Mouse (Mus musculus): ENCODE measurements around the gene Lrrc71.
A peak's percentile ranks its signal among the peaks of the same experiment; 100 is the strongest.

The Lrrc71 gene

GRCm38 (mm10) chr3:87748431-87748830, at the start of gene Lrrc71:
Gene Lrrc71, minus strand, starts transcription at chr3:87748625.
- DNase-seq (ENCODE audit: low read depth, low spot score) = peak; percentile 64

GRCm38 (mm10) chr3:87796736-87797334, 48.4 kb upstream of the Lrrc71 start, which contains the start of gene Insrr:
Gene Insrr, plus strand, starts transcription at chr3:87796951.
- peak; percentile 54 for DNase-seq (ENCODE audit: low read depth, low spot score)

- DNase-seq (ENCODE audit: low read depth, low spot score) = peak; percentile 88
Measured at GRCm38 (mm10) chr3:87795336-87796277, 47.2 kb upstream of the Lrrc71 start.

GRCm38 (mm10) chr3:87794922-87795325, 46.5 kb upstream of the Lrrc71 start, which contains the start of gene Ntrk1:
Gene Ntrk1, minus strand, starts transcription at chr3:87795162.
- DNase-seq (ENCODE audit: low read depth, low spot score) = peak; percentile 61

GRCm38 (mm10) chr3:87789768-87790167, 41.3 kb upstream of the Lrrc71 start:
- no peak for DNase-seq (ENCODE audit: low read depth, low spot score)

GRCm38 (mm10) chr3:87789248-87789647, 40.8 kb upstream of the Lrrc71 start:
- DNase-seq (ENCODE audit: low read depth, low spot score) = peak; percentile 18

- DNase-seq (ENCODE audit: low read depth, low spot score) = no peak
Measured at GRCm38 (mm10) chr3:87785626-87786214, 37.3 kb upstream of the Lrrc71 start.

GRCm38 (mm10) chr3:87785156-87785555, 36.7 kb upstream of the Lrrc71 start:
- no peak for DNase-seq (ENCODE audit: low read depth, low spot score)

GRCm38 (mm10) chr3:87783282-87784023, 35.0 kb upstream of the Lrrc71 start:
- DNase-seq (ENCODE audit: low read depth, low spot score) = peak; percentile 38

GRCm38 (mm10) chr3:87779086-87779485, 30.7 kb upstream of the Lrrc71 start:
- no peak for DNase-seq (ENCODE audit: low read depth, low spot score)

- DNase-seq (ENCODE audit: low read depth, low spot score) = peak; percentile 23
Measured at GRCm38 (mm10) chr3:87778283-87778682, 29.9 kb upstream of the Lrrc71 start.

- DNase-seq (ENCODE audit: low read depth, low spot score) = no peak
Measured at GRCm38 (mm10) chr3:87771088-87771487, 22.7 kb upstream of the Lrrc71 start.

GRCm38 (mm10) chr3:87770280-87770679, 21.9 kb upstream of the Lrrc71 start:
- peak; percentile 72 for DNase-seq (ENCODE audit: low read depth, low spot score)

GRCm38 (mm10) chr3:87769506-87769905, 21.1 kb upstream of the Lrrc71 start:
- DNase-seq (ENCODE audit: low read depth, low spot score) = no peak

GRCm38 (mm10) chr3:87768844-87769243, 20.4 kb upstream of the Lrrc71 start:
- peak; percentile 88 for DNase-seq (ENCODE audit: low read depth, low spot score)

GRCm38 (mm10) chr3:87768431-87768830, 20.0 kb upstream of the Lrrc71 start:
- no peak for DNase-seq (ENCODE audit: low read depth, low spot score)

GRCm38 (mm10) chr3:87767764-87768163, 19.3 kb upstream of the Lrrc71 start:
- no peak for DNase-seq (ENCODE audit: low read depth, low spot score)

GRCm38 (mm10) chr3:87766284-87766667, 17.9 kb upstream of the Lrrc71 start:
- no peak for DNase-seq (ENCODE audit: low read depth, low spot score)

- DNase-seq (ENCODE audit: low read depth, low spot score) = no peak
Measured at GRCm38 (mm10) chr3:87765631-87766283, 17.3 kb upstream of the Lrrc71 start.

GRCm38 (mm10) chr3:87765091-87765490, 16.7 kb upstream of the Lrrc71 start:
- DNase-seq (ENCODE audit: low read depth, low spot score) = no peak

GRCm38 (mm10) chr3:87764506-87764905, 16.1 kb upstream of the Lrrc71 start:
- no peak for DNase-seq (ENCODE audit: low read depth, low spot score)
